Mouse (Mus musculus): ENCODE results near the gene Pla2g4b.

GRCm38 (mm10) chr2:119997354-119997753, 35.9 kb upstream of the Pla2g4b start:
- TF ChIP-seq POLR2A (IDR thresholded peaks at IDR 0.05; ENCODE audit: borderline replicate concordance, control insufficient read depth, low read depth, low read length) (no peak), CTCF (IDR thresholded peaks at IDR 0.05; ENCODE audit: control insufficient read depth, insufficient read depth, low read length) (no peak)

Measured in bone marrow, adult 2 months (tissue).